Mouse (Mus musculus) cerebellum, adult 18-20 months (tissue): ENCODE measurements around the gene Hnf1a.

Experiments
- DNase-seq, 2 experiments: peaks; one replicate each; pipeline ENCODE4 v3.0.0; 2021

Hnf1a gene

DNA sequence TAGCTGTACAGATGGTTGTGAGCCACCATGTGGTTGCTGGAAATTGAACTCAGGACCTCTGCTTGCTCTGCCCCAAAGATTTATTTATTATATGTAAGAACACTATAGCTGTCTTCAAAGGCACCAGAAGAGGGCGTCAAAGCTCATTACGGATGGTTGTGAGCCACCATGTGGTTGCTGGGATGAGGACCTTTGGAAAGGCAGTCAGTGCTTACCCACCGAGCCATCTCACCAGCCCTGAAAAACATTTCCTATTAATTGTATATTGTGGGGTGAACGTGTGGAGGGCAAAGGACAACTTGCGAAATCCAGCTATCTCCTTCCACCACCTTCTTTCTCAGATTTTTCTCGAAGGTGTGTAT lies 8.0 kb upstream of the Hnf1a start:
- DNase-seq = peak in 1 of 2 experiments; percentile 19

- peak; percentile 15 to 31 for DNase-seq
Measured at GRCm38 (mm10) chr5:114978473-114978872, 7.6 kb upstream of the Hnf1a start.

- no peak for DNase-seq
Measured at GRCm38 (mm10) chr5:114976935-114977334, 6.0 kb upstream of the Hnf1a start.

DNA sequence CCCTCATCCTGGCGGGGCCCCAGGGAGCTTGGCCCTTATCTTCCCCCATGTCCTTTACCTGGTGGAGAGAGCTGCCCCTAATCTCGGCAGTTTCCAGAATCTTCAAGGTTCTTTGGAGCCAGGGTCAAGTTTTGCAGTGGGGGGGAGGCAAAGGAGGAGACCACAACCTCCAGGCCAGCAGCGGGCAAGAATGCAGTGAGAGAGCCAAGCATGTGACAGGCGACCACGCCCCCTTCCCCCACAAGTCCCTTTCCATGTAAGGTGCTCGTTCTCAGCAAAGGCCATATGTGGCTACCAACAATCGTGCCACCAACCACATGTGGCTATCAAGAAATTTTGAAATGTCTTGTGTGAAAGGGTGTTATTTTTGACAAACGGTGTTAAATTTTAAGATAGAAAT lies 2.2 kb upstream of the Hnf1a start:
- DNase-seq = no peak

- DNase-seq = no peak
Measured at GRCm38 (mm10) chr5:114972201-114972600, 1.3 kb upstream of the Hnf1a start.

DNA sequence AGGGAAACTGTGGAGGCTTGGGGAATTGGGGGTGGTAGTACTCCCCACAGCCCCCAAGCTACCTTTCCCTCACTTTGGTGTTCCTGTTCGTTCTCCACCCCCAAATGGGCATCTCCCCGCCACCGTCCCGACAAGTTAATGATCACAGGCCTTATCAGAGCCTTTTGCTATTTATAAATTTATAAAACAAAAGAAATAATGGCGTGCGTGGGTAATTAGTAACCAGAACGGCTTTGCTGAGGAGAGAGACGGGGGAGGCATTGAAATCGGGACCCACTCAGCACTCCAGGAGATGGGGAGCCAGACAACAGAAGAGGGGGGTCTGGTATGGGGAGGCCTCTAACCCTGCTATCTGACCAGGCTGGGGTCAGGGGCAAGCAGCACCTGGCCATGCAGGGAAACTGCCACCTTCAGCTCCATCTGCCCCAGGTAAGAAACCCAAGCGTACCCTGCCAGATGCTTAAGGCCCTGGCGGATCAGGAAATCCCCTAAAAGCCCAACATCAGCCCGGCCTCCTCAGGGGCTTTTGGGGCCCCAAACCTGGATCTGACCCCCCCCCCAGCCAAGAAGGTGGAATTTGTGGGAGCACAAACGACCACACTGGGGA lies 1.2 kb downstream of the Hnf1a start:
- DNase-seq = no peak

DNA sequence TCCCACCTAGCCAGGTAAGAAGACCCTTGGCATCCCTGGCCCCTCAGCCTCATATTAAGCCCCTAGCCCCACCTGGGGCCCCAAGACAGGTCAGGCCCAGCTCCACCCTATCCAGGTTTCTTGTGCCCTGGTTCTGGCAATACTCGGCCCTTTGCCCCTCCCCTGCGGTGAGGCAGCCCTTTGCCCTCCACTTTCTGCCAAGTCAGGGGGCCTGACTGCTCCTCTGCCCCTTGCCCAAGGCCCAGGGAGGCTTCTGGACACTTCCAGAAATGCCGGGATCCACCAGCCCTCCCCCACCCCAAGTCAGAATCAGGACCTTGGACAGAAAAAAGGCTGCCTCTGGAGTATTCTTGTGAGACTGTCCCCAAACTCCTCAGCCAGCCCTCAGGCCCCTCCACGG lies 1.8 kb downstream of the Hnf1a start:
- DNase-seq = no peak

- DNase-seq = no peak
Measured at GRCm38 (mm10) chr5:114968651-114969050, 2.2 kb downstream of the Hnf1a start.

- no peak for DNase-seq
Measured at GRCm38 (mm10) chr5:114967523-114968268, 3.2 kb downstream of the Hnf1a start.

DNA sequence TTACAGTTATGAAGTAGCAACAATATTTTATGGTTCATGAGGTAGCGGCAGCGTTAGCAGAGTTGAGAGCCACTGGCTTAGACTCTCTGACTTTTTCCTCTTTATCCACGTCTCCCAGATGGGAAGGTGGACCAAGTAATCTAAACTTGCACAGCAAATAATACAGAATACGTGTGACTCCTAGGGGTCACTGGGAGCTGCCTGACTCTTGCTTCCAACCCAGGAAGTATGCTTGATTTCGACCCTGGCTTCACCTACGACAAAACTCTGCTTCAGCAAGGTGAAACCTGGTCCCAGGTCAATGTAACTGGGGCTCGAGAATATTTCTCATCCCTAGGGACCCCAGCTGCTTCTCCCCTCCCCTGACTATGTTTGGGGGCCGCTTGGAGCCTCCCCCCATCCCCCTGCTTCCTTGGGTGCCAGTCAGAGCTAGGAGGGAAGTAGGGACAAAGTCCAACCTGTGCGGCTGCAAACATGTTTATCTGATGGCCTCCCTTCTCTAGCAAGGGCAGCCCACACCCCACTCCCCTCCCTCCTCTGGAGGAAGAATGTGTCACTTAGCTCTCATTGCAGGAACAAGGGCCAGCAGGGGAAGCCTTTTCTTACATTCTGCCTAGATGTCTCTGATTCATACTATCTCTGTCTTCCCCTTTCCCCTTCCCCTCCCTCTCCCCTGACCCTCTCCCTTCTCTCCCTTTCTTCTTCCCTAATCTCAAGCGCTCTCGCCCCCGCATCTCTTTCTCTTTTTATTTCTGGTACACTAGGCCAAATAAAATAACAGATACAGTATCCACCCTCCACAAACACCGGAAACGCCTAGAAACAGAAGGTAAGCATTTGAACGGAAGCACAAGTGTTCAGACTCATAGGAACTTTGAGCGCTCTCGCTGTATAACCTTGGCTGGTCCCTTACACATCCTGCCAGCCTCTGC lies 5.7 kb downstream of the Hnf1a start:
- no peak for DNase-seq

GRCm38 (mm10) chr5:114964315-114964966 lies 6.5 kb downstream of the Hnf1a start:
- DNase-seq = no peak

DNA sequence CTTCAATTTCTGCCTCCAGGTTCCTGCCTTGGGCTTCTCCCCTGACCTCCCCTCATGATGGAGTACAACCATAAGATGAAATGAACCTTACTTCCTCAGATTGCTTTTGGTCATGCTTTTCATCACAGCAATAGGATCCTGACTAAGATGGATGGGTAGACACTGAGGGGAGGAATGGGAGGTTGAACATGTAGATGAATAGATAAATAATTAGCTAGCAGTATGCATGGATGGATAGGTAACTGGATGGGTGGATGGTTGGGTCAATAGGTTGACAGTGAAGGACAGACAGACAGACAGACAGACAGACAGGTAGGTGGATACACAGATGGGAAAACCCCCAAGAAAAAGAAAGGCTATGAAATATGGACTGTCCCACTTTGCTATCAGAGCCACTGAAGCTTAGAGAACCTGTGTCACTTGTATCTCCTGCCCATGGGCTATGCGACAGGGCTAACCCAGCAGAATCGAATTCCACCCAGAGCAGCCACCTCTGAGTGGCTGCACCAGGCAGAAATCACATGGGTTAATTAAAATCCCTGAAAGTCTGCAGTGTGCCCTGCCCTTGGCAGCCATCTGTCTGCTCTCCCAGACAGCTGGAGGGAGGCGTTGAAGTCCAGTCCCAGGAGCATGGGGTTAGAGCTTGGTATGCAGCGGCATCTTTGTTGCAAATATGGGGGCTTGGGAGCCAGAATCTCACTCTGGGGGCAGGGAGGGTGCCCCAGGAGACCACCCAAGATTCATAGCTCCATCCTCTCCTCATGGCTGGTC lies 9.1 kb downstream of the Hnf1a start:
- DNase-seq = no peak

DNA sequence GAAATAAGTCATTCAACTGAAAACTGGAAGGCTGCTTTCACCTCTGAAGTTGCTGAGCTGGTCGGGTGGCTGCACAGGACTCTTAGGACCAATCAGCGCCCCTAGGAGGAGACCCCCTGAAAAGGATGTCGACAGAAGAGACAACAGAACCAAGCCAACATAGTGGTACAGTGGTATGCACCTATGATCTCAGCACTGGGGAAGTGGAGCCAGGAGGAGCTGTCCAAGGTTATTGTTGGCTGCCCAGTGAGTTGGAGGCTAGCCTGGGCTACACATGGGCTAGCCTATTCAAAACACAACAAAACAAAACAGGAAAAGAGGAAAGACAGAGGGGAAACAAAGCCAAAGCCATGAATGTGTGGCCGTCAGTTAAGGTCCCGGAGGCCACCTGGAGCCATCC lies 12.8 kb downstream of the Hnf1a start:
- no peak for DNase-seq

GRCm38 (mm10) chr5:114953326-114953725 lies 17.6 kb downstream of the Hnf1a start:
- no peak for DNase-seq

- DNase-seq = no peak
Measured at GRCm38 (mm10) chr5:114951279-114951880, 19.5 kb downstream of the Hnf1a start.

DNA sequence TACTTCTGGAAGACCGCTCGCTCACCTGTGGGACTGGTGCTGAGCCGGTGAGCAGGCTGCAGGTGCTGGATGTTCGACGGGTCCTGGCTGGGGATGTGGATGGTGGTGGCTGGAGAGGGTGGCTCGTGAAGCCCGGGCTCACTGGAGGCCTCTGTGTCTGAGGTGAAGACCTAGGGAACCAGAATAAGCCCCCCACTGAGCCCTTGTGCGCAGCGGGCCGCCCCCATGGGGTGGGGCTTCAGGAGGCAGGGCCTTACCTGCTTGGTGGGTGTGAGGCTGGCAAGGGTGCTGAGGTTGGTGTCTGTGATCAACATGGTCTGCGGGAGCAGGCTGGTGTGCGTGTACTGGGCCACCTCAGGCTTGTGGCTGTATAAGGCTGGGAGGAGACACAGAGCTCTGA lies 20.2 kb downstream of the Hnf1a start:
- DNase-seq = no peak

DNA sequence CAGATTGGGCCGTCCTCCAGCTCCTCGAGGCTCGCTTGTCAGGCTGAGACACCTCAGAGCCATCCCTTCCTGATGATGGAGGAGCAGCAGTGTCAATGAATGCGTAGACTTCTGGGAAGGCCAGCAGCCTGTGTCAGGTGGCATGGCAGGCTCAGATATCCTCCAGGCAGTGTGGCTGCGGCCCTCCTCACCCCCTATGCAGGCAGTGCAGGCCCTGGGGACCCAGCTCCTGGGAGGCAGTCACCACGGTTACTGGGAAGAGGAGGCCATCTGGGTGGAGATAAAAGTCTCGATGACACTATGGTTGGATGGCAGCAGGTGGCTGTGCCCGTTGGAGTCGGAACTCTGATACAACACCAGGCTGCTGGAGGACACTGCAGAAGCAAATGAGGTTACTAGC lies 21.1 kb downstream of the Hnf1a start:
- DNase-seq = no peak

GRCm38 (mm10) chr5:114949316-114949715 lies 21.6 kb downstream of the Hnf1a start:
- DNase-seq = peak; percentile 61 to 63

DNA sequence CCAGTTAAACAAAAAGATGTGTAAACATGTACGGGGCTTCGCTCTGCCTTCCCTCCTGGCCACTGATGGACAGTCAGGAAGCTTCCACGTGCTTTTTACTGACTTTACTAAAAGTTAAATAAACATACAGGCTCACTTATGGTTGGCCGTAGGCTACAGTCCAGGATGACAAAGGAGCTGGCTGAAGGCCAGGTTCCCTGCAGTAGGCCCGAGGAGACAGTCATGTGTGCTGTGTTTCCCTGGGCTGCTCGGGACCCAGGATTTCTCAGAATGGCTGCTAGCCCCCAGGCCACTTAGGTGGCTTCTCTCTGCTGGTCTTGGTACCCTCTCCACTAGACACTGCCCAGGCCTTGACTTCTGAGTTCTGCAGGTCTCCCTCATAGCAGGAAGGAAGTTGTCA lies 22.0 kb downstream of the Hnf1a start:
- peak; percentile 68 to 71 for DNase-seq

- no peak for DNase-seq
Measured at GRCm38 (mm10) chr5:114945072-114945471, 25.8 kb downstream of the Hnf1a start.

DNA sequence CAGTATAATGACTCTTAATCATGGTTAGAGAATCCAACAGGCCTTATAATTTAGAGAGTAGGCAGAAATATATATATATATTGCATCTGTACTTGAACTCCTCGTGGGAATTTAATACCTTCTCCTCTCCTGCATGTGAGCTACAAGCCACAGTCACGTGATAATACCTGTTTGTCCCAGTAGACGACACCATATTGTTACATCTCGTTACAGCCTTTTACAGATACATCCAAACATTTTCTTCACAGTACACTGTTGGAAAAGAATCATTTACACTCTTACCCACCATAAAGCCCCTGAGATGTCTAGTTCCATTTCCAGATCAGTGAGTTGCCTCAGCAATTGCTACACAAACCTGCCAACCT lies 28.1 kb downstream of the Hnf1a start:
- DNase-seq = no peak
